Mouse (Mus musculus) kidney, postnatal 4 days (tissue): ENCODE measurements at regions not wholly inside any gene's neighbourhood (a gene's known extent, or its start where the extent isn't known, plus 50 kb on each side); places are given as distances from the start of the nearest gene placed in this dataset.

Experiments
- DNase-seq, 2 experiments: peaks; one replicate each; pipeline ENCODE4 v3.0.0; 2021; ENCODE audit warnings: mixed read lengths in 2 of 2

- DNase-seq = peak; percentile 77 to 87
Observed at GRCm38 (mm10) chr14:105397467-105397866, 139.1 kb downstream of the Ndfip2 start.

DNA sequence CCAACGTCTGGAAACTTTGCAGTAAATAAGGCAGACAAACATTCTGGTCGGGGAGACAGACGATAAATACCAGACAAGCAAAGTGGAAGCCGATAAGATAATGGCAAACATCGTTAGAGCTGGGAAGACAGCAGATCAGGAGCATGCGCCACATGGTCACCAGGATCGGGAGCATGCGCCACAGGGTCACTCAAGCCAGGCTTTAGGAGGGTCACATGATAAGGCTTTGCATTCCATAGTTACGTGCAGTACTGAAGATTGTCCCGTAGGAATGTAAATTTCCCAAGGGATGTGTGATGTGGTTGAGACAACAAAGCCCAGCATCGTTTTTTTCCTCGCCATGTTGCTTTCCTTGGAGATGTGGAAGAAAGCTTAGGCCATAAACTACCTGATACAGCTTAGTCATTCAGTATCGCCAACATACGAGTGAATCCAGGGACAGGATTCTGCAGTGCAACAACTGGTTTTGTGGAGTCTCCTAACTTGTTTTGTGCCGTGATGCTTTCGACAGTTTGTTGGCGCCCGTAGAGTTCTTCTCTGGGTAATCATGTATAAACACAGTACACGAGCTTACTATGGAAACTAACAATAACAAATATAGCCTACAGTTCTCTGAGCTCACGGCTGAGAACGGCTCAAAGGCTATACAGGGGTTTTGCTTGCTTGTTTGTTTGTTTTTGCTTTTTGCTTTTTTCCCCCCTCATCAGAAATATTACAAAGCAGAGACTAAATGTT lies 133.9 kb downstream of the Ndfip2 start:
- no peak for DNase-seq

DNA sequence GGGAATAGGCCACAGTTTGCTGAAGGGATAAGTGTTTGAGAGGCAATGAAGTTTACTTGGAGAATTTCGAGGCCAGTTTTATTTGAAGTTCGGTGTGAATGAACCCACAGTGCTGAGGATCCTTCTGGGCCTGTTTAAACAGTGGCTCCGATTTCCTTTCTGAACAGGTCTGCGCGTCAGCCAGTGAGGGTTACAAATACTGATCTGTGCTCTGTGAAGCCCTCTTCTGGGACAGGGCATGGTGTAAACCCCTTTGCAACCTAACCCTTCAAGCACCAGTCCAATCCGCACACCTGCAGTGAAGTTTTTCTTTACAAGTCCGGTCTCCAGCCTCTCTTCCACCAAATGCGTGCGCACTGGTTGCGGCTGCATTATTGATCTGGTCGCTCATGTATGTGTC lies 133.1 kb downstream of the Ndfip2 start:
- no peak for DNase-seq

- no peak for DNase-seq
Observed at GRCm38 (mm10) chr14:105385119-105385518, 126.7 kb downstream of the Ndfip2 start.

GRCm38 (mm10) chr14:105383382-105383781 lies 125.0 kb downstream of the Ndfip2 start:
- DNase-seq = no peak

DNA sequence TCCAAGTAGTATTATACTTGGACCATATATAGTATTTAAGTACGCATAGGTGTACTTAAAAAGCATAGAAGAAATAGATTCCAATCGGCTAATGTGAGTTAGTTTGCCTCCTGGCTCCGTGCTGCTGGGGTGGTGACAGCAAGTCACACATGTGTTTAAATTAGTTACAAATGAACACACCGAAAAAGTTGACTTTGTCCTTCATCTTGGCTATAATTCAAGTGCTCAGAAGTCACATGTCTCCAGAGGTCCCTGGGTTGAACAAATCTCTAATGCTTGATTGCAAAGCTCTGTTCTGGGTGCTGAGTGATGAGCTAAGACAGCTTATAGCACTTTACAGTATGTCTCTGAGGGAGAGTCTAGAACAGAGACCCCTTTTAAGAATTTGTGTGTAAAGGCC lies 121.7 kb downstream of the Ndfip2 start:
- DNase-seq = no peak

- peak; percentile 12 to 28 for DNase-seq
Observed at GRCm38 (mm10) chr14:105377770-105378169, 119.4 kb downstream of the Ndfip2 start.

DNA sequence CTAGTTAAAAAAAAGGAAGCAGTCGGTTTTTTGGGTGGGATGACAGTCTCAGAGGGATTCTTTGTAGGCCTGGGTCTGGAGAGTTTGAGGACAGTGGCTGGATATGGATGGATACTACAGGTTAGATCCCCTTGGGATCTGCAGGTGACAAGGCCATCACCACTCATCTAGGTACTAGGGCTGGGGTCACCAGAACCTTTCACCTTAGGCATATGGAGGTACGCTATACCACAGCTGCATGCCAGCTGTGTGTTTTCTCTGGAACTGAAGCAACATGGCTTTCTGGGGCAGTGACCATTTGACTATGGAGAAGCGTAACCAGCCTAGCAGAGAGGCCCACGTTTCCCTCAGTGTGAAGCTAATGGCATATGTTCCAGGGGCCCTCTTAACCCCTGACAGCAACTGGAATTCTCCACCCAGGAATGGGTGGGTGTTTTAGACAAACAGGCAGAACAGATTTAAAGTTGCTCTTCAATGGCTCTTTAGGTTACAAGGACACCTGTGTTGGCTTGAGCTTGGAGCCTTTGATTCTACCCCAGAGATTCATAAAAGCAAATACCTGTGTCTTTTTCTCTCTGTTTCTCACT lies 118.8 kb downstream of the Ndfip2 start:
- DNase-seq = no peak

DNA sequence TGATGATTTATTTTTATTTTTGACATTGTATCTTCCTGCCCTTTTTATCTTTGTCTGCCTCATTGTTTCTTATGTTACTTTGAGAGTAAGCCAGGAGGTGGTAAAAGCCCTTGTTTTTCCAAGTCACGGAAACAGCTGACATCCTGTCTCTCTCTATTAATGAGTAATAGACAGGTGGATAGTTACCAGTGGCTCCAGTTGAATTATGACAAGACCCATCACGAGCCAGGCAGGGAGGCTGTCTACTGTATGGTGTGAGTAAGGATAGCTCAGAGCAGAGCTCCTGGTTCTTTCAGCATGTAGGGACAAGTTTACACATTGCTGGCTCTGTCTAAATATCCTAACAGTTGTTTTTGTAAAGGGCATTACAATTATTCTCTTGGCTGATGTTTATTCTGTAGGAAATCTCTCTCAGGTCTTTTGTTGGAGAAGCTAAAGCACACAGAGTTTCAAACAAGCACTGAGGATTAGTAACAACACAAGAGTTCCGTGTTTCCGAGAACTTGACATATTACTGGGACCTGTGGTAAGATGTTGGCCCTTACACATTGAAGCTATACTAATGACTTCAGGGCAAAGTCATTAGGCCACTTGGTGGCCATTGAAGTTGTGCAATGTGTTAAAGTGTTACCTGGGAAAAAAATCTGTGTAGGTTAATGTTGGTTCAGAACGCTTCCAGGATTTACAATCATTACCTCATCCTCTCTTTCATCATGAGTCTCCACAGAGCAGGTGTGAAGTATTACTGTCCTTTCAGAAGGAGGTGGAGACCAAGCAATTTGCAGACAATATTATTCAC lies 111.5 kb downstream of the Ndfip2 start:
- DNase-seq = peak in 1 of 2 experiments; percentile 22

- DNase-seq = peak; percentile 36 to 48
Observed at GRCm38 (mm10) chr14:105360530-105360929, 102.2 kb downstream of the Ndfip2 start.

DNA sequence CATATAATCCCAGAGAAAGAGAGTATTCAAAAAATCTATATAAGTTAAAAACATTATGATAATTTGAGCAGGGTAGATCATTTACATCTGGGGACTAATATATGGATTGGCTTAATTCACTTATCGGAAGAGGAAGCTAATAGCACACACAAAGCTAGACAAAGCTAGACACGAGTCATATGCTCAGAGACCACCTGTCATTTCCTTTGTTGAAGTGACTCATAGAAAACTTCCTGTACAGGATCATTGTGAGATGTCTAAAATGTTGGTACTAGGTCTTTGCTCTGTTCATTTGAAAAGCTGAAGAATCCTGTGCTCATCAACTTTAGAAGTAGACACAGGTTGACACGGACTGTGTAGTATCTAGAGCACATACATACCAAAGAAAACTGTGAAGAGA lies 101.5 kb downstream of the Ndfip2 start:
- no peak for DNase-seq
